Mouse (Mus musculus) testis, postnatal 10 days (tissue): ENCODE results near the gene Gm48551.

Experiments
- DNase-seq: peaks from one replicate; pipeline ENCODE4 v3.0.0; 2021; ENCODE audit warnings: low spot score

The Gm48551 gene

GRCm38 (mm10) chr10:81430831-81431525 lies 46.7 kb downstream of the Gm48551 start:
- DNase-seq: peak; percentile 84

- peak; percentile 78 for DNase-seq
Measured at GRCm38 (mm10) chr10:81431526-81432168, 47.4 kb downstream of the Gm48551 start.

DNA sequence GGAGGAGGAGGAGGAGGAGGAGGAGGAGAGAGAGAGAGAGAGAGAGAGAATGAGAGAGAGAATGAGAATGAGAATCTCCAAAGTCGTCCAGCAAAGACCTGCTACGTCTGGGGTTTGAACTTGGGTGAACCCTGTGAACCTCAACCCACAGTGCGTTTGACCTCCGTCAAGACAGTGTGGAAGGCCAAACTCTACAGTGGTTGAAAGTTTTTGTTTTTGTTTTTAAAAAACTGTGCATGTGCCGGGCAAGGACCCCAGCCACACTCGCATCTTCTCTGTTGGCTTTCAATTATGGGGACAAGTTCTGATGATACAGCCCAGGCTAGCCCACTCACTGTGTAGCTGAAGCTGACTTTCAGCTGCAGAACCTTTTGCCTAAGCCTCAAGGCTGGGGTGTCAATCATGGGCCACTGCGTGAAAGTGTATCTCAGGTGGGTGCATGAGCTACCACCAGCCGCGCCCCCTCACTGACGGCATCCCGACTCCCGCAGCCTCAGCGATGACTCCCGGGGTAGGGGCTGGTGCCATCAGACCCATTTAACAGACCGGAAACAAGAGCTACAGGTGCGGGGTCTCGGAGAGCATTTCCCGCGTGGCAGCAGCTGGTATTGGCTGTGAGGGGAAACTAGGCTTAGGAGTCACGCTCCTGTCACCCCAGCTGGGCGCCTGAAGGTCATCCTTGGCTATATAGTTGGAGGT lies 48.1 kb downstream of the Gm48551 start:
- no peak for DNase-seq

GRCm38 (mm10) chr10:81432868-81433262 lies 48.6 kb downstream of the Gm48551 start:
- peak; percentile 94 for DNase-seq

DNA sequence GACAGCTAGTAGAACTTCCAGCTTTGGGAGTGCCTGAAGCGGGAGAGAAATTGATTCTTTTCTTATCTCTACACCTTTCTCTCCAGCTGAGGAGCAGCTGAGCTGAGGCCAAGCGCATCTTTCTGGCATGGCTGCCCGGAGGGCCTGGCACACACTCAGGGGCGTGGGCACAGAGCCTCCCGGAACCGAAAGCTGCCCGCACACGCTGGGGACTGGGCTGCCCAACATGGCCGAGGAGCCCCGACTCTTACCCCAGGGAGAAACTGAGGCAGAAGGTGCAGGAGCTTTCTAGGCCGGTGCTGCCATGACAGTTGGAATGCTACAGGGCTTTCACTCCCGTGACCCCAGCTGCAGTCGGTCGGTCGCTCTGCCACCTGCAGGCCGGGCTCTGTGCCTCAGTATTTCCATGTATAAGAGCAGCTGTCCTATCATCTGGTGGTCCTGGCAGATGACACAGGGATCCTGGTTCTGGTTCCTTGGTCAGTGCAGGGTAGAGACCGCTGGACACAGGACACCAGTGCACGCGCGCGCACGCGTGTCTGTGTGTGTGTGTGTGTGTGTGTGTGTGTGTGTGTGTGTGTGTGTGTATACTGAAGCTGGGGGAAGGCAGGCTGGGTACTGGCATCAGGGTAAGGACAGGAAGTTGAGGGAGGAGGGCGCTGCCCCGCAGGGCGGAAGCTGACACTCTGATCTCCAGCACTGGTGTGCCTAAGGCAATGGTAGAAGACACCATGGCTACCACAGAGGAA lies 49.4 kb downstream of the Gm48551 start:
- DNase-seq: peak; percentile 64

GRCm38 (mm10) chr10:81434361-81435263 lies 50.3 kb downstream of the Gm48551 start:
- DNase-seq: peak; percentile 61

DNA sequence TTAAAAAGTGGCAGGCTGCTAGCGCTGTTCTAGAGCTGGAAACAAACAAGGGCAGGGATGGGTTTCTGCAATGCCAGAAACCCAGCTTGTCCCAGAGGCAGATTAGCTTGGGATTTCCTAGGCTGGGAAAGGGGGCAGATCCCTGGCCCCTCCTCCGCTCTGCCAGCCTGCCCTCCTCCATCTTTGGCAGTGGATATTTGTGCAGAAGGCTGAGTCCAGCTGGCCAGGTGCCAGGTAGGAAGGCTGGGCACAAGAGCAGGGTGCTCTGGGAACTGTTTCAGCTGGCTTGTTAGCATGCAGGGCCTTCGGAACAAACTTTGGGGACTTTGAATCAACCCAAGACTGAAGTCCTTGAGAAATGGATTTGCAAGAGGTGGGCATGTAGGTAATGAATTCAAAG lies 51.2 kb downstream of the Gm48551 start:
- peak; percentile 90 for DNase-seq

GRCm38 (mm10) chr10:81441019-81441418 lies 56.8 kb downstream of the Gm48551 start:
- DNase-seq: no peak
